Mouse (Mus musculus): ENCODE results near the gene Osbpl6. TPM values are rescaled to one million over a fixed set of nuclear protein-coding genes. Genes with fewer than 3 reads are reported as not detected.

Gene Osbpl6
- polyA plus RNA-seq, 1 experiment from 2014 or later, result 24.6 TPM

DNA sequence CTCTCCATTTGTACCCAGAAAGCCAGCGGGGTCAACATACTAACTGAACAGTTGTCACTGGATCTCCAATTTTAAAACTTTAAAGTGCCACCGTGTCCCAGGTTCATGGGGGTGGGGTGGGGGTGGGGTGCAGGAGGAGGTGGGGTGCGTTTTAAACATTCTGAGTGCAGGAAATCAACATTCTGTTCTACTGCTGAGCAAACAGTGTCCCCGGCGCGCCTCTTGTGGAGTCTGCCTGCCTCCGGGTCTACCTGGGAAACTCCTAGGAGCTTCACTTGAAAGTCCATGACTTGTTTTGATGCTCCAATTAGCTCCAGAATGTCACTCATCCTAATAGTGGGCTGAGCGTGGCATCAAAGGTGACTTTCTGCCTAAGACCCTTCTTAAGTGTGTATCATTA is 139.2 kb downstream of the Osbpl6 start:
- H3K4me3 ChIP-seq, result no peak overlapping the region
- H3K4me2 ChIP-seq (replicated peaks), result no peak overlapping the region
- no peaks in the 10 kb centered on the region for H3K4me1 ChIP-seq
- no peak overlapping the region for H3K27ac ChIP-seq (replicated peaks)
- no peak for ATAC-seq (replicated peaks)
- H3K9me3 ChIP-seq, result no peaks in the 10 kb centered on the region
- H3K36me3 ChIP-seq, result 0 out of 2 replicates have a peak, but pooled peaks cover 2% of the 10 kb centered on the region
- no peaks in the 10 kb centered on the region for H3K27me3 ChIP-seq
- no peak overlapping the region for H3K9ac ChIP-seq (replicated peaks)
- 85% methylated on average over 8 of the region's 8 CpGs for WGBS

DNA sequence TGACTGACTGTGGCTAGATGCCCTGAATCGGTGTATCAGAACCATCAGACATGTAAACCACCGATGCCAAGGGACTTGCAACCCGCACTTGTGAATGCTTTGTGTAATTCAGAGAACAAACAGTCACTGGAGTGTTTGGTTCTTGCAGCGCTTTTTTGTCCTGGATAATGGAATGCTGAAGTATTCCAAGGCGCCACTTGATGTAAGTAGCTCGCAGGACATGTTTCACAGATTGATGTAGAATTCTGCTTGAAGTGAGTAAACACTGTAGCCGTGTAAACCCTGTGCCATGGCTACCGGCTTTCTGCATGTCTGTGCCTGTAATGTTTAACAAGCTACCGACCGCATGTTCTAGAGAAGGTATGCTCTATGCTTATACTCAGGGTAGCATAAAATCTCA is 141.9 kb downstream of the Osbpl6 start:
- H3K27me3 ChIP-seq, result no peaks in the 10 kb centered on the region
- 0 out of 2 replicates have a peak, but pooled peaks cover 2% of the 10 kb centered on the region for H3K36me3 ChIP-seq
- no peaks in the 10 kb centered on the region for H3K4me1 ChIP-seq
- no peak overlapping the region for H3K4me2 ChIP-seq (replicated peaks)
- H3K27ac ChIP-seq (replicated peaks), result no peak overlapping the region
- H3K4me3 ChIP-seq, result no peak overlapping the region
- H3K9me3 ChIP-seq, result no peaks in the 10 kb centered on the region
- no peak overlapping the region for H3K9ac ChIP-seq (replicated peaks)
- 72% methylated on average over 10 of the region's 10 CpGs for WGBS
- ATAC-seq (replicated peaks), result no peak

DNA sequence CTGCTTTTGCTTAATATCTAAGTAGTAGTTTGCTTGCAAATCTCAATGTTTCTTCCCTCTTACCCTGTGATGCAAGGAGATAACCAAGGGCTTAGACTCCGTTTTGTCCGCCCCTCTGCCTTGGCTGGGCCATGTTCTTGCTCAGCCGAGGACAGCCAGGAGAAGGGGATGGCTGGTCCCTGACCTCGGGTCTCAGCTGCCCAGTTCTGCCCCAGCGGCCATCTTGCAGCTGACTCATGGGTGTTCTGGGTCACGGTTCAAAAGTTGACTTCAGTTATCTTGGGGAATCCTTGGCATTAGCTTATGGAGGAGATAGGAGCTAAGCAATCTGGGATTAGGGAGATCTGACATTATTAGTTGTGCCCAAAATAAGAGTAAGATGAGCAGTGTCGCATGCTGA is 142.5 kb downstream of the Osbpl6 start:
- H3K9me3 ChIP-seq, result no peaks in the 10 kb centered on the region
- WGBS, result 91% methylated on average over 7 of the region's 7 CpGs
- no peak overlapping the region for H3K9ac ChIP-seq (replicated peaks)
- no peaks in the 10 kb centered on the region for H3K27me3 ChIP-seq
- no peak overlapping the region for H3K4me3 ChIP-seq
- H3K4me1 ChIP-seq, result no peaks in the 10 kb centered on the region
- H3K27ac ChIP-seq (replicated peaks), result no peak overlapping the region
- H3K36me3 ChIP-seq, result 0 out of 2 replicates have a peak, but pooled peaks cover 2% of the 10 kb centered on the region
- ATAC-seq (replicated peaks), result no peak
- no peak overlapping the region for H3K4me2 ChIP-seq (replicated peaks)

DNA sequence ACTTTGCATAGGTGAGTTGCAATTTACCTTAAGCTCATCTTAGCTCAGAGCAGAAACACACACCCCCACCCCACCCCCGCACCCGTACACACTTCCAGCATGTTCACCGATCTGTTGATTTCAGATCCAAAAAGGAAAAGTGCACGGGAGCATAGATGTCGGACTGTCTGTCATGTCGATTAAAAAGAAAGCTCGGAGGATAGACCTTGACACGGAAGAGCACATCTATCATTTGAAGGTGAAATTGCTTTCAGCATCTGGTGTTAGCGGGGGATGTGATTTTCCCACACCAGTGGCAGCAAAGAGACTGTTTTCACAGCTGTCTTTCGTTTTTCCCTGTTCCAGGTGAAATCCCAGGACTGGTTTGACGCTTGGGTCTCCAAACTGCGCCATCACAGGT is 143.0 kb downstream of the Osbpl6 start:
- H3K4me3 ChIP-seq, result no peak overlapping the region
- 0 out of 2 replicates have a peak, but pooled peaks cover 2% of the 10 kb centered on the region for H3K36me3 ChIP-seq
- H3K9me3 ChIP-seq, result no peaks in the 10 kb centered on the region
- WGBS, result 91% methylated on average over 12 of the region's 12 CpGs
- ATAC-seq (replicated peaks), result no peak
- no peak overlapping the region for H3K4me2 ChIP-seq (replicated peaks)
- no peaks in the 10 kb centered on the region for H3K27me3 ChIP-seq
- no peak overlapping the region for H3K9ac ChIP-seq (replicated peaks)
- H3K4me1 ChIP-seq, result no peaks in the 10 kb centered on the region
- no peak overlapping the region for H3K27ac ChIP-seq (replicated peaks)

DNA sequence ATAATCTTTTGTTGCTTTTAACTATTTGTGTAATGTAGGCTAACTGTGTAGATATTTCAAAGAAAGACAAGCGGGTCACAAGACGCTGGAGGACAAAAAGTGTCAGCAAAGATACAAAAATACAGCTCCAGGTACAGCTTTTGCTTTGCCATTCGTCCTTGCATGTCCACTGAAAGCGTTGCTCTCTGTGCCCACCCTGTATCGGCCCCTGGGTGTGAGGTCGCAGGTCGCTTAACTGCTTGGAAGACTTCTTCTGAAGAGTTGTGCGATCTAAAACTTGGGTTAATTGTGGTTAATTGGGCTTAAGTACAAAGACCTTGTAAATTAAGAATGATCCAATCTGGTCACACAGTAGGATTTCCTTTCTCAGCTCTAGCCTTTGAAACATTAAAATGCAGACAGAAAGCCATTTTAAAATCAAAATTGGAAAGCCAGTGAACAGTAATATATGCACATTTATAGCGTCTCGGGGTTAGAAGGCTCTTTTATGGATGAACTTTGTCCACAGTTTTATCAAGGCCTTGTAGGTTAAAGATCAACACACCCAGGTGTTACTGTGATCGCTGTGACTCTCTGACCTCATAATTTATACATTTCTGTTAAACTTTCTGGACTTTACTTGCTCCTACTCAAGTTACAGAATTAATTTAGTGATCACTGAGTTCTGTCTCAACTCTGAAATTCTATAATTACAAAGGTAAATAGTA is 149.7 kb downstream of the Osbpl6 start:
- Histone ChIP-seq H3K36me3 (0 out of 2 replicates have a peak, but pooled peaks cover 6% of the 10 kb centered on the region), H3K27ac (replicated peaks) (no peak overlapping the region), H3K4me2 (replicated peaks) (no peak overlapping the region), H3K4me1 (no peaks in the 10 kb centered on the region), H3K9ac (replicated peaks) (no peak overlapping the region), H3K27me3 (no peaks in the 10 kb centered on the region), H3K4me3 (no peak overlapping the region), H3K9me3 (no peaks in the 10 kb centered on the region)
- ATAC-seq (replicated peaks), result no peak
- WGBS, result 64% methylated on average over 11 of the region's 11 CpGs

DNA sequence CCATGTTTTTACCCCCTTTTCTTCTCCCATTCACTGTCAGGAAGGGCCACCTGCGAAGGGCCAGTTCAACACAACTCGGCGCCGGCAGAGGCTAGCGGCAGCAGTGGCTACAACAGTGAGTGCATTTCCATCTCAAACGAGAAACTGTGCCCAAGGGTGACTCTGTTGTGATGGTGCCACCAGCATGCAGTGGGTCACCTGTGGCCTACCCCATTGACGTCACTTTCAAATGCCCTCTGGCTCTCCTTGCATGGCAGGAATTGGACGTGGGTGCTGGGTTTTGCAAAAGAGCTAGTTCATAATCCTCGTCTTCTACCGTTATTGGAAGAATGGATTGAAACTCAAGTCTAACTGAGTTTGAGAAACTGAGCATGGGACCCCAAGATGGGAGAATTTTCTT is 153.8 kb downstream of the Osbpl6 start:
- WGBS, result 92% methylated on average over 10 of the region's 10 CpGs
- H3K27ac ChIP-seq (replicated peaks), result no peak overlapping the region
- no peak for ATAC-seq (replicated peaks)

DNA sequence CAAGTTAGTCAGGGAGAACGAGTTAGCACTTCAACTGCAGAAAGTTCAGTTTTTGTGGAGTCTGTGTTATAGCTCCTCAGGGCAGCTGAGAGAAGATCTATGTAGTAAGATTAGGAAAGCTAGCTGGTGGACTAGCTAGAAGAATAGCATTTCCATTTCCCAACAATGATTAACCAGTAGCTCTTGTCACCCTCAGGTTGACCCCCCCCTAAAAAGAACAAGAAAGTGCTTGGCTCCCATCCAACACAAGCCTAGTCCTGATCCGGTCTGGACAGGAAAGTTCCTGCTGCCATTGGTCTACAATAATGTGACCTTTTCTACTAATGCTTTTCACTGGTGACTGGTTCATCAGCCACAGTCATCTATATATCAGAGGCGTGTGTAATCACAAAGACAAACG is 157.6 kb downstream of the Osbpl6 start:
- H3K9me3 ChIP-seq, result no peaks in the 10 kb centered on the region
- 73% methylated on average over 4 of the region's 4 CpGs for WGBS
- ATAC-seq (replicated peaks), result no peak
- no peak overlapping the region for H3K9ac ChIP-seq (replicated peaks)
- no peaks in the 10 kb centered on the region for H3K36me3 ChIP-seq
- H3K27me3 ChIP-seq, result no peaks in the 10 kb centered on the region
- H3K27ac ChIP-seq (replicated peaks), result no peak overlapping the region
- no peaks in the 10 kb centered on the region for H3K4me1 ChIP-seq
- no peak overlapping the region for H3K4me2 ChIP-seq (replicated peaks)
- no peak overlapping the region for H3K4me3 ChIP-seq

More for the DNA sequence above, 153.8 kb downstream of the Osbpl6 start:
- H3K4me2 ChIP-seq (replicated peaks), result no peak overlapping the region
- H3K4me1 ChIP-seq, result no peaks in the 10 kb centered on the region
- no peaks in the 10 kb centered on the region for H3K27me3 ChIP-seq
- no peak overlapping the region for H3K4me3 ChIP-seq
- no peak overlapping the region for H3K9ac ChIP-seq (replicated peaks)
- no peaks in the 10 kb centered on the region for H3K9me3 ChIP-seq
- H3K36me3 ChIP-seq, result no peaks in the 10 kb centered on the region

DNA sequence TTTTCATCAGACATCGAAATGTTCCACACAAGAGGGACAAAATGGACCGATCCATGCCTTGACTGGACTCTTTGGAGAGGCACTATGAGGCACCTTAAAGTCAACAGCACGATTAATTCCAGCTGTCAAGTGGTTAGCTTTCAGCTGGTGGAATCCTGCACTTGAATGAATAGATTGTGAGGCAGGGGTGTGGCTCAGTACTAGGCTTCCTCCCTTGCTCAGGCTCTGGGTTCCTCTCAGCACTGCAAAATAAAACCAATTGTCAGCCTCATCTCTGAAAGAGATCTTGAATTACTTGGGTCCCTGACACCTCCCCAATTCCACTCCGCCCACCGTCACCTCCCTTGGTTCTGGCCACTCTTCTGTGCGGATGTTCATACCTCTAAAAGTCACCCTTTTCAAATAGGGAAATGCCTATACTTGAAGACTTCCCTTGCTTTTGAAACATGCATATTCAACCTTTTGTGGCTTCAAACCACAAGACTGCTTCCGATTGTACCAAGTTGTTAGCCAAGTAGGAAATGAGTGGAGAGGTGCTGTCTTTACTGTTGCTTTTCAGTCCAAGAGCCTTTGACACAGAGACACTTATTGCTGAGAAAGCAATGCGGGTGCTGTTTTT is 160.7 kb downstream of the Osbpl6 start:
- Histone ChIP-seq H3K4me3 (no peak overlapping the region), H3K36me3 (no peaks in the 10 kb centered on the region), H3K4me1 (no peaks in the 10 kb centered on the region), H3K4me2 (replicated peaks) (no peak overlapping the region), H3K9me3 (no peaks in the 10 kb centered on the region), H3K27me3 (no peaks in the 10 kb centered on the region), H3K9ac (replicated peaks) (no peak overlapping the region), H3K27ac (replicated peaks) (no peak overlapping the region)
- no peak for ATAC-seq (replicated peaks)
- 87% methylated on average over 8 of the region's 8 CpGs for whole genome bisulfite sequencing

DNA sequence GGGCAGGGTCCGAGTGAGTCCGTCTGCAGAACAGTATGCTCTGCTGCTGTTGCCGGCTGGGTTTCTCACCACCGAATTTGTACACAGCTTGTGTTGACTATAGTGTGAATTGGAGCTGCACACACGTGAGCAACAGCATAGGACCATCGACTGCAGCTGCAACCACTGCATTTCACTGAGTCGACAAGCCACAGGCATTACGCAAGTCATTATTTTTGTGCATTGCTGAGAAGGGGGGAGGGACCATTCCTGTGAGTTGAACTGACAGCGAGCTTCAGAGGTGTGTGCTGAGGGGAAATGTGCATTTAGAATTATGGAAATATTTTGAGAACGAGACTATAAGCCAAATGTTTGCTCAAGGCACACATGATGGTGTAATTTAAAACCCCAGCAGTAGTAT is 165.2 kb downstream of the Osbpl6 start:
- no peak overlapping the region for H3K27ac ChIP-seq (replicated peaks)
- ATAC-seq (replicated peaks), result peak; percentile 41; the same call in 1 of the 2 replicates

DNA sequence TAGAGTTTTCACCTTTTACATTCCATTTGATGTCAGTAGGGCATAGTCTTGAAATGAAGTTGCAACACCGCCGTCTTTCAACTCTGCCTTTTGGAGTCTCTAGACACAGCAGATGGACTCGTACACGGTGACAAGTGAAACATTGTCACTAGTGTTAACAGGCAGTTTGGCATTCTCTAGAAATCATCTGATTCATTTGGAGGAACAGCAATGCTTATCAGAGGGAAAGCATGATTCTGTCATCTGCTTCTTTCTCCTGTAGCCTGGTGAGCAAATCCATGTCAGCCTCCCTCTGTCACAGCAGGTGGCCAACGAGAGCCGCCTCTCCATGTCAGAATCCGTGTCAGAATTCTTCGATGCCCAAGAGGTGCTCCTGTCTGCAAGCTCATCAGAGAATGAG is 172.6 kb downstream of the Osbpl6 start:
- 58% methylated on average over 8 of the region's 8 CpGs for WGBS
- no peaks in the 10 kb centered on the region for H3K27me3 ChIP-seq
- H3K27ac ChIP-seq (replicated peaks), result peak overlapping the region; percentile 5; the same call in 1 of the 2 replicates
- ATAC-seq (replicated peaks), result peak; percentile 85
- H3K9ac ChIP-seq (replicated peaks), result no peak overlapping the region
- H3K36me3 ChIP-seq, result no peaks in the 10 kb centered on the region
- H3K4me3 ChIP-seq, result no peak overlapping the region
- no peak overlapping the region for H3K4me2 ChIP-seq (replicated peaks)
- no peaks in the 10 kb centered on the region for H3K9me3 ChIP-seq
- H3K4me1 ChIP-seq, result no peaks in the 10 kb centered on the region

More for the DNA sequence above, 165.2 kb downstream of the Osbpl6 start:
- Histone ChIP-seq H3K9me3 (no peaks in the 10 kb centered on the region), H3K27me3 (no peaks in the 10 kb centered on the region), H3K4me1 (no peaks in the 10 kb centered on the region), H3K9ac (replicated peaks) (no peak overlapping the region), H3K4me3 (no peak overlapping the region), H3K36me3 (no peaks in the 10 kb centered on the region), H3K4me2 (replicated peaks) (no peak overlapping the region)
- WGBS, result 70% methylated on average over 10 of the region's 10 CpGs

DNA sequence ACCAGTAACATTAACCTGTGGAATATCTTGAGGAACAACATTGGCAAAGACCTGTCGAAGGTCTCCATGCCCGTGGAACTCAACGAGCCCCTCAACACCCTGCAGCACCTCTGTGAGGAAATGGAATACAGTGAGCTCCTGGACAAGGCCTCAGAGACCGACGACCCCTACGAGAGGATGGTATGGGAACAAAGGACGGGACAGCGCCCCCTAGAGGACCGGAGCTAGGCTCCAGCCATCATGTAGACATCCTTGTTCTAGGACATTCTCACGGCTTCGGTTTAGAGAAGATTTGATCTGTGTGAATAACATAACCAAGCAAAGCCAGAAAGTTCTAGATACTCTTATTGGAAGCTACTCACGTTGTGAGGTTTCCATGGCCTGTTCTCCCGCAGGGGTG is 178.8 kb downstream of the Osbpl6 start:
- Histone ChIP-seq H3K9me3 (no peaks in the 10 kb centered on the region), H3K27me3 (no peaks in the 10 kb centered on the region), H3K9ac (replicated peaks) (no peak overlapping the region)

DNA sequence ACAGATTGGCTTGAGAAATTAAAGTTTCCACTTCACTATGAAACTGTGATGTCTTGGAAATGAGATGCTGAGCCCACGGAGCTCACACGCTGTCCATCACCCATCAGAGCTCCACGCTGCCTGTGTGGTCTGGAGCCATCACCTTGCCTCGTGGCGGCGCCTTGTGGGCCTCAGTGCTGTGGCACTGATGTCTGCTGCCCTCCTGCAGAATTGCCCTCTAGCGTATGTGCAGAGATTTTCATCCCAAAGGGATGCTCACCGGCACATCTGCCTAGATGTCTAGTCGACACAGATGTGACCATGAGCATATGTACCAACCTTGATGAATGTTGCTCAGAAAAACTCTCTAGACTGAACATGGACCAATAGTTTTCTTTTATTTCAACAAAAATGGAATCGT is 180.6 kb downstream of the Osbpl6 start:
- H3K9me3 ChIP-seq, result no peaks in the 10 kb centered on the region
- ATAC-seq (replicated peaks), result no peak
- H3K4me3 ChIP-seq, result no peak overlapping the region
- H3K4me1 ChIP-seq, result no peaks in the 10 kb centered on the region
- no peak overlapping the region for H3K9ac ChIP-seq (replicated peaks)
- H3K27me3 ChIP-seq, result no peaks in the 10 kb centered on the region
- H3K27ac ChIP-seq (replicated peaks), result no peak overlapping the region
- H3K36me3 ChIP-seq, result peaks cover 14% of the 10 kb centered on the region; the same call in 1 of the 2 replicates
- WGBS, result 79% methylated on average over 10 of the region's 10 CpGs
- no peak overlapping the region for H3K4me2 ChIP-seq (replicated peaks)

More for the DNA sequence above, 178.8 kb downstream of the Osbpl6 start:
- Histone ChIP-seq H3K27ac (replicated peaks) (no peak overlapping the region), H3K4me3 (no peak overlapping the region), H3K4me2 (replicated peaks) (no peak overlapping the region), H3K36me3 (peaks cover 8% of the 10 kb centered on the region; the same call in 1 of the 2 replicates), H3K4me1 (no peaks in the 10 kb centered on the region)
- ATAC-seq (replicated peaks), result no peak
- WGBS, result 94% methylated on average over 13 of the region's 13 CpGs
